Mouse (Mus musculus) kidney, embryonic 14.5 days (tissue): ENCODE measurements around the gene Il12rb1. TPM values are rescaled to one million over a fixed set of nuclear protein-coding genes. Genes with fewer than 3 reads are reported as not detected.
A peak's percentile ranks its signal among the peaks of the same experiment; 100 is the strongest.

Experiments
- ATAC-seq: fragments of 200-750 bp; cut with Nextera tagmentation; 2 replicates; pipeline ENCODE4 v1.8.0; 2017; ENCODE audit warnings: moderate number of reproducible peaks, mild to moderate bottlenecking, moderate TSS enrichment, moderate library complexity; ENCODE audit not compliant: low FRiP score, low TSS enrichment
- H3K27ac ChIP-seq: fragments of 300-500 bp; sonication (generic); 2 replicates; pipeline ENCODE4 v1.5.1; 2014; ENCODE audit warnings: low read depth, mild to moderate bottlenecking, low read length, moderate library complexity, mixed read lengths
- H3K27me3 ChIP-seq: fragments of 300-500 bp; sonication (generic); 2 replicates; pipeline ENCODE4 v1.6.1; 2014; ENCODE audit warnings: mild to moderate bottlenecking, low read length; ENCODE audit not compliant: control insufficient read depth, insufficient read depth
- H3K36me3 ChIP-seq: fragments of 300-500 bp; sonication (generic); 2 replicates; pipeline ENCODE4 v1.6.1; 2014; ENCODE audit warnings: low read length, mixed read lengths; ENCODE audit not compliant: control insufficient read depth, insufficient read depth
- H3K4me1 ChIP-seq: fragments of 300-500 bp; sonication (generic); 2 replicates; pipeline ENCODE4 v1.6.1; 2014; ENCODE audit warnings: low read length, mixed read lengths; ENCODE audit not compliant: control insufficient read depth, insufficient read depth
- H3K4me2 ChIP-seq: fragments of 300-500 bp; sonication (generic); replicated peaks from 2 replicates; pipeline ENCODE4 v1.6.1; 2014; ENCODE audit warnings: low read depth, mild to moderate bottlenecking, low read length
- H3K4me3 ChIP-seq: fragments of 300-500 bp; sonication (generic); 2 replicates; pipeline ENCODE4 v1.5.1; 2014; ENCODE audit warnings: mild to moderate bottlenecking, low read length
- H3K9ac ChIP-seq: fragments of 300-500 bp; sonication (generic); 2 replicates; pipeline ENCODE4 v1.6.1; 2014; ENCODE audit warnings: low read depth, mild to moderate bottlenecking, low read length, moderate library complexity
- H3K9me3 ChIP-seq: fragments of 300-500 bp; sonication (generic); 2 replicates; pipeline ENCODE4 v1.6.1; 2016; ENCODE audit warnings: low read length; ENCODE audit not compliant: control insufficient read depth
- WGBS: fragments of 180-500 bp; shearing (Covaris S2); extraction: QIAGEN DNeasy Blood & Tissue Kit; methylation state at CpG from one replicate; pipeline ENCODE4 v1.1.7; 2014; 5-methylcytosine and 5-hydroxymethylcytosine counted together
- polyA plus RNA-seq: library from polyadenylated mRNA; unstranded; fragments of >200 nt; fragmentation: Nextera tagmentation; extraction: Ambion mirVana; gene quantifications from 2 replicates; pipeline ENCODE4 v1.2.1, GENCODE M21; 2014

Gene Il12rb1
- polyA plus RNA-seq, 1 experiment from 2014 or later = not detected

GRCm38 (mm10) chr8:70770748-70771147 lies 37.5 kb upstream of the Il12rb1 start:
- Histone ChIP-seq H3K4me1 (peaks cover 34% of the 10 kb centered on the region), H3K4me2 (no peak overlapping the region), H3K36me3 (peaks cover 72% of the 10 kb centered on the region), H3K9ac (no peak overlapping the region), H3K4me3 (no peak overlapping the region), H3K9me3 (no peaks in the 10 kb centered on the region), H3K27ac (no peak overlapping the region), H3K27me3 (no peaks in the 10 kb centered on the region)
- WGBS = 96% methylated on average over 13 of the region's 13 CpGs
- no peak for ATAC-seq

DNA sequence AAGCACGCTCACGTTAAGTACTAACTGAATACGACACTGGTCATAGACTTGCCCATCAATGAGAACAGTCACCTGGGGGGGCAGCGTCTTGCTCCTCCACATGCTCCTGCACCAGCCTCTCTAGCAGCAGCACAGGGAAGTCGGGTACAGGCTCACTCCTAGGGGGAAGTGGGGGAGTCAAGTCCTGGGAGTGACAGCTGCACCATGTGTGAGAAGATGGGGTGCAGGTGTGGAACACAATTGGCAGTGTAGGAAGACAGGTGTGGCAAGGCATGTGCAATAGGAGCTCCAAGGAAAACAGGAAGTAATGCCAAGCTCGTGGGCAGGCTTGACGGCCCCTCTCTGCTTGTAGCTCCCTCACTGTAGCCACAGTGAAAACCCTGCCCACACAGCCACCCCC lies 37.0 kb upstream of the Il12rb1 start:
- no peaks in the 10 kb centered on the region for H3K27me3 ChIP-seq
- H3K36me3 ChIP-seq = peaks cover 72% of the 10 kb centered on the region
- H3K9me3 ChIP-seq = no peaks in the 10 kb centered on the region
- H3K4me2 ChIP-seq = no peak overlapping the region
- 82% methylated on average over 7 of the region's 7 CpGs for WGBS
- peaks cover 33% of the 10 kb centered on the region for H3K4me1 ChIP-seq
- no peak overlapping the region for H3K4me3 ChIP-seq
- H3K9ac ChIP-seq = no peak overlapping the region
- ATAC-seq = no peak
- no peak overlapping the region for H3K27ac ChIP-seq

- Histone ChIP-seq H3K9ac (no peak overlapping the region), H3K4me1 (peaks cover 25% of the 10 kb centered on the region), H3K4me3 (no peak overlapping the region), H3K9me3 (no peaks in the 10 kb centered on the region), H3K36me3 (peaks cover 72% of the 10 kb centered on the region), H3K27me3 (no peaks in the 10 kb centered on the region), H3K4me2 (no peak overlapping the region), H3K27ac (no peak overlapping the region)
- 94% methylated on average over 13 of the region's 13 CpGs for WGBS
- ATAC-seq = no peak
Observed at GRCm38 (mm10) chr8:70772075-70772474, 36.2 kb upstream of the Il12rb1 start.

DNA sequence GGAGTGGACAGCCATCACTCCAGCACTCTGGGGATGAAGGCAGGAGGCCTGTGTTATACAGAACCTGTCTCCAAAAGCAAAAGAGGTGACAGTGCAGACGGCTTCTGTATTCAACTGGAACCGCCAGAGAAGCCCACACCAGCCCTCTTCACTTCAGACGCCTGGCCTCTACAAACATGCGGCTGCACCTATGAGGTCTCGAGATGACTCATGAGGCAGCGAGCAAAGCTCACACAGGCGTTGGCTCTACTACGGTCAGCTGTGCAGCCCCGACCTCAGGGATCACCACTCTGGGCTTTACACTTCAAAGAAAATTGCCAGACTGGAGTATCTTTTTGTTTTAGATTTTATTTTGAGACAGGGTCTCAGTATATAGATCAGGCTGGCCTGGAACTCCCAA lies 35.4 kb upstream of the Il12rb1 start:
- Histone ChIP-seq H3K9ac (no peak overlapping the region), H3K36me3 (peaks cover 68% of the 10 kb centered on the region), H3K4me2 (no peak overlapping the region), H3K27ac (no peak overlapping the region), H3K27me3 (no peaks in the 10 kb centered on the region), H3K4me3 (no peak overlapping the region), H3K9me3 (no peaks in the 10 kb centered on the region), H3K4me1 (peaks cover 28% of the 10 kb centered on the region)
- WGBS = 85% methylated on average over 9 of the region's 9 CpGs
- ATAC-seq = no peak

- 82% methylated on average over 5 of the region's 5 CpGs for WGBS
- no peak overlapping the region for H3K4me3 ChIP-seq
- peak overlapping the region; percentile 24; the same call in 1 of the 2 replicates for H3K9ac ChIP-seq
- H3K4me2 ChIP-seq = no peak overlapping the region
- H3K9me3 ChIP-seq = no peaks in the 10 kb centered on the region
- H3K27me3 ChIP-seq = no peaks in the 10 kb centered on the region
- H3K27ac ChIP-seq = no peak overlapping the region
- H3K4me1 ChIP-seq = peaks cover 32% of the 10 kb centered on the region
- H3K36me3 ChIP-seq = peaks cover 63% of the 10 kb centered on the region
- ATAC-seq = no peak
Observed at GRCm38 (mm10) chr8:70773410-70773809, 34.8 kb upstream of the Il12rb1 start.

DNA sequence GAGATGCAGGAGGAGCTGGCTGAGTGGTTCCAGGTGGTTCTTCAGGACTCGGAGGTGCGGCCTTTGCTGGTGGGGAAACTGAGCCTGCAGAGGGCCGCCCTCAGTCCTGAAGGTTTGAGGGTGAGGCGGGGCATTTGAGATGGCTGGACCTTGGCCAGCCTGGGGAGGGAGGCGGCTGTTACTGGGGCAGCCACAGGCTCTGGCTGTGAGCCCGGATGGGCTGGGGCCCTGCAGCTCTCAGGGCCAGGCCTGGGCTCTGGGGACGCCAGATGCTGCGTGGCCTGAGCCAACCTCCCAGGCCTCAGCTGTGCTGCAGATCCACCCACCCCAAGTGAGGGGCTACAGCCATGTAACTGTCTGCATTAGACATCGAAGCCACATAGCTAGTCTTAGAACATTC lies 34.4 kb upstream of the Il12rb1 start:
- no peak overlapping the region for H3K4me3 ChIP-seq
- peaks cover 62% of the 10 kb centered on the region for H3K36me3 ChIP-seq
- peaks cover 32% of the 10 kb centered on the region for H3K4me1 ChIP-seq
- no peak overlapping the region for H3K4me2 ChIP-seq
- no peak for ATAC-seq
- peak overlapping the region; percentile 24; the same call in 1 of the 2 replicates for H3K9ac ChIP-seq
- no peaks in the 10 kb centered on the region for H3K27me3 ChIP-seq
- H3K27ac ChIP-seq = no peak overlapping the region
- WGBS = 76% methylated on average over 9 of the region's 9 CpGs
- H3K9me3 ChIP-seq = no peaks in the 10 kb centered on the region

DNA sequence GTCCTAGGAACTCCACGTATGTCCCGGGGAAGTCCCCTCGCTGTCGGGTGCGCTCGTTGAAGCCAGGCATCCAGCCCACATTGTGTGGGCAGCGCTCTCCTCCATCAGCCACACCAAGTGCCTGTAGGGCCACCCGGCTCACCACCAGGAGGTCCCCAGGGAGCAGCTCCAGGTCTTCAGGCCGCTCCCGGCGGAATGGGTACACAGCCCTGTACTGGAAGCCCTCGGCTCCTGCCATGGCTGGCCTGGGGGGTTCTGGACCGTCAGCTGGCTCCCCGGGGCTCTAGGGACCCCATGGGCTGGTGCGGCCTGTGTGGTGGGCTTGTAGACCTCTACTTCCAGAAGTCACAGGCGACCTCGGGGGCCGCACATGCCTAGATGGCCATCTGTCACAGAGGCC lies 33.5 kb upstream of the Il12rb1 start:
- no peak for ATAC-seq
- Histone ChIP-seq H3K9me3 (no peaks in the 10 kb centered on the region), H3K27ac (no peak overlapping the region), H3K4me3 (no peak overlapping the region), H3K36me3 (peaks cover 64% of the 10 kb centered on the region), H3K4me2 (no peak overlapping the region; the same call in 1 of the 2 replicates), H3K9ac (no peak overlapping the region), H3K27me3 (no peaks in the 10 kb centered on the region), H3K4me1 (peaks cover 32% of the 10 kb centered on the region)
- WGBS = 95% methylated on average over 18 of the region's 18 CpGs

DNA sequence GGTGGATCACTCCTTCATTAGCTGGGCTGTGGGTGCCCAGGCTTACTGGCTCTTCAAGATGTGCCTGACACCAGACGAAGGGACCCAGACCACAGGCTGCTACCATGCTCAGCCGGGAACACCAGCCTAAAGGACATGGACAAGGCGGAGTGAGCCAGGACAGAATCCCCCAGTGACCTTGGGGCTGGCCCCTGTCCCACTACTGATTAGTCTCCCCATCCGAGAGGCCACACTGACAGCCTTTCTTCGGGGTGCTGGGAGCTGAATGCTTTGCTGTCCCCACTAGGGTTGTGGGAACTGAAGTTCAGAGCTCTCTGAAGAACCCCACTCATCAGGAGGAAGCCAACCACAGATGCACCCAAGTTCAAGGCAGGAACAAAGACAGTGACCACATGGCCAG lies 33.0 kb upstream of the Il12rb1 start:
- Histone ChIP-seq H3K27ac (no peak overlapping the region), H3K9me3 (no peaks in the 10 kb centered on the region), H3K9ac (peak overlapping the region; percentile 98; the same call in 1 of the 2 replicates), H3K4me3 (peak overlapping the region; percentile 84), H3K36me3 (peaks cover 63% of the 10 kb centered on the region), H3K4me1 (peaks cover 32% of the 10 kb centered on the region), H3K27me3 (no peaks in the 10 kb centered on the region), H3K4me2 (peak overlapping the region; percentile 92)
- no peak for ATAC-seq
- 89% methylated on average over 5 of the region's 5 CpGs for WGBS

DNA sequence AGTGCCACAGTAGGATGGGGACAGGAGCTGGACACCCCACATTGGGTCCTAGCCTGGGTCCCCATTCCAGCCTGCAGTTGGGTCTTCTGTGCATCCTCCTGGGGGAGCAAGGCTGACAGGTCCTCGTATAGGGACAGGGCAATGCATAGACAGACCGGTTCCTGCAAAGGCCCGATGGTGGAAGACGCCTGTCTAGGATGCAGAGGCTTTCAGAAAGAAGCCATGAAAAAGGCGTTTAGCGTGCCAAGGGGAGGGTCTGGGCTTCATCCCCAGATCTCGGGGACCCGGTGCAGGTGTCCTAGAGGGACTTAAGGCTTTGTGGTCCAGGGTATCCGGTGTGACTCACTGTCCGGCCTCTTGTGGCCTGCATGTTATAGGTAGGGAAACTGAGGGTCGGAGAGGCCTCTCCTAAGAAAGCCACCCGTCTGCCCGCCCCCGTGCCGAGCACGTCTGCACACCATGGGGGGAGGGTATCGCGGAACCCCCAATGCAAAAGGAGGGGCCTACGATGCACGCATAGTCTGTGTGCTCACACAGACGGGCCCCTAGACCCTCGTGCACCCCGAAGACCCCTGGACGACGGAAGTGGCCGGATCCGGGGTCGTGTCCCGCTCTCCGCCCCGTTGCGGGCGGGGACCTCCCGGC lies 32.3 kb upstream of the Il12rb1 start:
- 2% methylated on average over 32 of the region's 34 CpGs for WGBS
- H3K9me3 ChIP-seq = no peaks in the 10 kb centered on the region
- ATAC-seq = no peak; the same call in 1 of the 2 replicates
- H3K36me3 ChIP-seq = peaks cover 63% of the 10 kb centered on the region
- H3K4me3 ChIP-seq = peak overlapping the region; percentile 84
- no peaks in the 10 kb centered on the region for H3K27me3 ChIP-seq
- H3K27ac ChIP-seq = peak overlapping the region; percentile 98
- peaks cover 32% of the 10 kb centered on the region for H3K4me1 ChIP-seq
- peak overlapping the region; percentile 98 for H3K9ac ChIP-seq
- H3K4me2 ChIP-seq = peak overlapping the region; percentile 92
